Mouse (Mus musculus) kidney, embryonic 16.5 days (tissue): Measurements from ENCODE around the gene Mrap2. TPM values are rescaled to one million over a fixed set of nuclear protein-coding genes. Genes with fewer than 3 reads are reported as not detected.

Experiments
- ATAC-seq: fragments of 200-750 bp; cut with Nextera tagmentation; 2 replicates; pipeline ENCODE4 v1.8.0; 2017; ENCODE audit warnings: moderate TSS enrichment; ENCODE audit not compliant: low FRiP score, low TSS enrichment
- H3K27ac ChIP-seq: fragments of 300-500 bp; sonication (generic); 2 replicates; pipeline ENCODE4 v1.5.1; 2014; ENCODE audit warnings: low read length
- H3K27me3 ChIP-seq: fragments of 300-500 bp; sonication (generic); 2 replicates; pipeline ENCODE4 v1.6.1; 2014; ENCODE audit warnings: low read length, control low read depth, mixed read lengths; ENCODE audit not compliant: insufficient read depth
- H3K36me3 ChIP-seq: fragments of 300-500 bp; sonication (generic); 2 replicates; pipeline ENCODE4 v1.6.1; 2014; ENCODE audit warnings: low read length, control low read depth, mixed read lengths; ENCODE audit not compliant: insufficient read depth
- H3K4me1 ChIP-seq: fragments of 300-500 bp; sonication (generic); 2 replicates; pipeline ENCODE4 v1.6.1; 2014; ENCODE audit warnings: low read length, control low read depth, mixed read lengths; ENCODE audit not compliant: insufficient read depth
- H3K4me2 ChIP-seq: fragments of 300-500 bp; sonication (generic); replicated peaks from 2 replicates; pipeline ENCODE4 v1.6.1; 2014; ENCODE audit warnings: low read depth, low read length
- H3K4me3 ChIP-seq: fragments of 300-500 bp; sonication (generic); 2 replicates; pipeline ENCODE4 v1.5.1; 2014; ENCODE audit warnings: mild to moderate bottlenecking, low read length
- H3K9ac ChIP-seq: fragments of 300-500 bp; sonication (generic); replicated peaks from 2 replicates; pipeline ENCODE4 v1.6.1; 2014; ENCODE audit warnings: low read length
- H3K9me3 ChIP-seq: fragments of 300-500 bp; sonication (generic); 2 replicates; pipeline ENCODE4 v1.6.1; 2016; ENCODE audit warnings: low read length, control low read depth
- WGBS: fragments of 180-500 bp; shearing (Covaris S2); extraction: QIAGEN DNeasy Blood & Tissue Kit; methylation state at CpG from one replicate; pipeline ENCODE4 v1.1.7; 2014; 5-methylcytosine and 5-hydroxymethylcytosine counted together
- polyA plus RNA-seq: library from polyadenylated mRNA; unstranded; fragments of >200 nt; fragmentation: Nextera tagmentation; extraction: Ambion mirVana; gene quantifications from 2 replicates; pipeline ENCODE4 v1.2.1, GENCODE M21; 2015

Gene Mrap2
- polyA plus RNA-seq, 1 experiment from 2014 or later = 0.26 TPM

- no peaks in the 10 kb centered on the region for H3K27me3 ChIP-seq
- no peak overlapping the region for H3K9ac ChIP-seq
- no peak overlapping the region for H3K27ac ChIP-seq
- no peak overlapping the region for H3K4me2 ChIP-seq
- ATAC-seq = no peak
- H3K4me3 ChIP-seq = no peak overlapping the region
- no peaks in the 10 kb centered on the region for H3K9me3 ChIP-seq
- WGBS = 67% methylated on average over 3 of the region's 3 CpGs
- H3K36me3 ChIP-seq = no peaks in the 10 kb centered on the region
- no peaks in the 10 kb centered on the region for H3K4me1 ChIP-seq
These were observed 26.8 kb downstream of the Mrap2 start for GRCm38 (mm10) chr9:87170891-87171290.

GRCm38 (mm10) chr9:87171517-87171916 is 27.4 kb downstream of the Mrap2 start:
- Histone ChIP-seq H3K27ac (no peak overlapping the region), H3K9ac (no peak overlapping the region), H3K27me3 (no peaks in the 10 kb centered on the region), H3K4me1 (no peaks in the 10 kb centered on the region), H3K9me3 (no peaks in the 10 kb centered on the region), H3K36me3 (no peaks in the 10 kb centered on the region), H3K4me3 (no peak overlapping the region), H3K4me2 (no peak overlapping the region)
- 72% methylated on average over 3 of the region's 3 CpGs for WGBS
- ATAC-seq = no peak

GRCm38 (mm10) chr9:87178534-87178933 is 34.4 kb downstream of the Mrap2 start:
- Histone ChIP-seq H3K27me3 (no peaks in the 10 kb centered on the region), H3K27ac (no peak overlapping the region), H3K4me3 (no peak overlapping the region), H3K4me1 (no peaks in the 10 kb centered on the region), H3K9ac (no peak overlapping the region), H3K9me3 (no peaks in the 10 kb centered on the region), H3K36me3 (no peaks in the 10 kb centered on the region), H3K4me2 (no peak overlapping the region)
- WGBS = 42% methylated on average over 7 of the region's 7 CpGs
- ATAC-seq = no peak

- Histone ChIP-seq H3K9ac (no peak overlapping the region), H3K9me3 (no peaks in the 10 kb centered on the region), H3K27me3 (no peaks in the 10 kb centered on the region), H3K27ac (no peak overlapping the region), H3K4me1 (no peaks in the 10 kb centered on the region), H3K4me2 (no peak overlapping the region), H3K36me3 (no peaks in the 10 kb centered on the region), H3K4me3 (no peak overlapping the region)
- peak; percentile 73; the same call in 1 of the 2 replicates for ATAC-seq
- WGBS = 49% methylated on average over 10 of the region's 10 CpGs
These were observed 38.1 kb downstream of the Mrap2 start for GRCm38 (mm10) chr9:87182231-87182630.

GRCm38 (mm10) chr9:87187336-87187735 is 43.2 kb downstream of the Mrap2 start:
- ATAC-seq = no peak
- Histone ChIP-seq H3K36me3 (peaks cover 20% of the 10 kb centered on the region), H3K4me2 (no peak overlapping the region), H3K4me1 (no peaks in the 10 kb centered on the region), H3K9ac (no peak overlapping the region), H3K27ac (no peak overlapping the region), H3K4me3 (no peak overlapping the region), H3K27me3 (no peaks in the 10 kb centered on the region), H3K9me3 (peaks cover 11% of the 10 kb centered on the region)
- 84% methylated on average over 4 of the region's 4 CpGs for WGBS

GRCm38 (mm10) chr9:87193721-87194120 is 49.6 kb downstream of the Mrap2 start:
- no peak overlapping the region for H3K4me2 ChIP-seq
- no peaks in the 10 kb centered on the region for H3K27me3 ChIP-seq
- H3K9me3 ChIP-seq = peaks cover 18% of the 10 kb centered on the region
- no peaks in the 10 kb centered on the region for H3K4me1 ChIP-seq
- H3K36me3 ChIP-seq = peaks cover 37% of the 10 kb centered on the region
- 89% methylated on average over 1 of the region's 1 CpGs for WGBS
- H3K4me3 ChIP-seq = no peak overlapping the region
- no peak for ATAC-seq
- no peak overlapping the region for H3K9ac ChIP-seq
- no peak overlapping the region for H3K27ac ChIP-seq

- peaks cover 7% of the 10 kb centered on the region for H3K9me3 ChIP-seq
- H3K27ac ChIP-seq = no peak overlapping the region
- 82% methylated on average over 3 of the region's 3 CpGs for WGBS
- no peak overlapping the region for H3K4me2 ChIP-seq
- H3K4me3 ChIP-seq = no peak overlapping the region
- no peak for ATAC-seq
- peaks cover 27% of the 10 kb centered on the region for H3K36me3 ChIP-seq
- no peak overlapping the region for H3K9ac ChIP-seq
- H3K4me1 ChIP-seq = no peaks in the 10 kb centered on the region
- no peaks in the 10 kb centered on the region for H3K27me3 ChIP-seq
These were observed 53.2 kb downstream of the Mrap2 start for GRCm38 (mm10) chr9:87197277-87197676.

GRCm38 (mm10) chr9:87198036-87198435 is 53.9 kb downstream of the Mrap2 start:
- H3K9ac ChIP-seq = no peak overlapping the region
- H3K36me3 ChIP-seq = peaks cover 22% of the 10 kb centered on the region
- 0 out of 2 replicates have a peak, but pooled peaks cover under 1% of the 10 kb centered on the region for H3K9me3 ChIP-seq
- H3K4me1 ChIP-seq = no peaks in the 10 kb centered on the region
- no peaks in the 10 kb centered on the region for H3K27me3 ChIP-seq
- ATAC-seq = no peak
- no peak overlapping the region for H3K4me2 ChIP-seq
- no peak overlapping the region for H3K4me3 ChIP-seq
- 86% methylated on average over 6 of the region's 6 CpGs for WGBS
- H3K27ac ChIP-seq = no peak overlapping the region

GRCm38 (mm10) chr9:87200426-87200825 is 56.3 kb downstream of the Mrap2 start:
- no peaks in the 10 kb centered on the region for H3K4me1 ChIP-seq
- no peak overlapping the region for H3K27ac ChIP-seq
- no peaks in the 10 kb centered on the region for H3K9me3 ChIP-seq
- 92% methylated on average over 5 of the region's 5 CpGs for WGBS
- no peak overlapping the region for H3K9ac ChIP-seq
- no peaks in the 10 kb centered on the region for H3K27me3 ChIP-seq
- no peak overlapping the region for H3K4me3 ChIP-seq
- ATAC-seq = no peak
- no peak overlapping the region for H3K4me2 ChIP-seq
- H3K36me3 ChIP-seq = peaks cover 28% of the 10 kb centered on the region

GRCm38 (mm10) chr9:87200919-87201318 is 56.8 kb downstream of the Mrap2 start:
- H3K9ac ChIP-seq = no peak overlapping the region
- H3K4me2 ChIP-seq = no peak overlapping the region
- 96% methylated on average over 4 of the region's 4 CpGs for WGBS
- H3K27me3 ChIP-seq = no peaks in the 10 kb centered on the region
- peaks cover 27% of the 10 kb centered on the region for H3K36me3 ChIP-seq
- ATAC-seq = no peak
- no peaks in the 10 kb centered on the region for H3K4me1 ChIP-seq
- no peak overlapping the region for H3K4me3 ChIP-seq
- no peaks in the 10 kb centered on the region for H3K9me3 ChIP-seq
- H3K27ac ChIP-seq = no peak overlapping the region
